Mouse (Mus musculus) hindlimb bud, embryonic 11.5 days (tissue): ENCODE data around the gene Ryr1.

Experiments
- DNase-seq: peaks from one replicate; pipeline ENCODE4 v3.0.0-alpha.2; 2012; ENCODE audit warnings: low read depth, low spot score; ENCODE audit errors: extremely low spot score

The Ryr1 gene

DNA sequence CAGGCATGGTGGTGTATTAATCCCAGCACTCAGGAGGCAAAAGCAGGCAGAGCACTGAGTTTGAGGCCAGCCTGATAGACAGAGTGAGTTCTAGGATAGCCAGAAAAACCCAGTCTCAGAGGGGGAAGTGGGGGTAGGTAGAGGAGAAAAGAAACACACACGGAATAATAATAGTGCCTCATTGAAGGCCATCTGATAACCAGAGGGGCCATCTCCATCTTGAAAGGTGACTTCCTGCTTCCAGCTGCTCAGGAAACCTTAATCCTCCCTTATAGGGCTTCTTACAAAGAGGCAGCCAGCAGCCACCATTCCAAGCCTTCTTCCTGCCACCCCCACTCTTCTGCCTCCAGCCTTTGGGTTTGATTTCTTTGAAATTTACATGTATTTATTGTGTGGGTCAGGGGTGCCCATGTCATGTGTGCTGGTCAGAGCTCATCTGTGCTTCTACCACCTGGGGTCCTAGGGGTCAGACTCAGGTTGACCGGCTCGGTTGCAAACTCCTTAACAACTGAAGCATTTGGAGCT lies 161.5 kb downstream of the Ryr1 start:
- DNase-seq: no peak

- DNase-seq: peak; percentile 83
Observed at GRCm38 (mm10) chr7:28961927-28962670, 162.9 kb downstream of the Ryr1 start, which contains the start of gene Actn4. TSS of gene Actn4 (minus strand) at chr7:28962340.

GRCm38 (mm10) chr7:28961584-28961926 lies 163.4 kb downstream of the Ryr1 start:
- no peak for DNase-seq

- DNase-seq: no peak
Observed at GRCm38 (mm10) chr7:28960354-28961046, 164.5 kb downstream of the Ryr1 start.

- DNase-seq: no peak
Observed at GRCm38 (mm10) chr7:28959505-28960045, 165.4 kb downstream of the Ryr1 start.

DNA sequence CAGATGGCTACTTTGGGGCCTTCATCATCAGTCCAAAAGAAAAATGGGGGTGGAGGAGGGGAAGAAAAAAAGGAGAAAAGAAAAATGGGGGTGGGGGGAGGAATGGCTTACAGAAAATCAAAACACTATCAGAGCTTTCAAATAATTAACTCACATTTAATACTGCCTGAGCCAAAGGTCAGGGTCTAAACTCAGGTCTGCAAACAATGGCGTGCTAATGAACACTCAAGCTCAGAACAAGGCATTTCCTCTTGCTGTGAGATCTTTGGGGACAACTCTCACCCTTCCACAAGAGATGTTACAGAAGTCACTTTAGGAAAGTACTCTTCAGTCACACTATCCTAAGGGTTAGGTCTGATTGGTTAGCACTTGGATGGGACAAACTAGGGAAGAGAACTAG lies 166.2 kb downstream of the Ryr1 start:
- DNase-seq: no peak

- DNase-seq: no peak
Observed at GRCm38 (mm10) chr7:28957997-28958725, 166.8 kb downstream of the Ryr1 start.

DNA sequence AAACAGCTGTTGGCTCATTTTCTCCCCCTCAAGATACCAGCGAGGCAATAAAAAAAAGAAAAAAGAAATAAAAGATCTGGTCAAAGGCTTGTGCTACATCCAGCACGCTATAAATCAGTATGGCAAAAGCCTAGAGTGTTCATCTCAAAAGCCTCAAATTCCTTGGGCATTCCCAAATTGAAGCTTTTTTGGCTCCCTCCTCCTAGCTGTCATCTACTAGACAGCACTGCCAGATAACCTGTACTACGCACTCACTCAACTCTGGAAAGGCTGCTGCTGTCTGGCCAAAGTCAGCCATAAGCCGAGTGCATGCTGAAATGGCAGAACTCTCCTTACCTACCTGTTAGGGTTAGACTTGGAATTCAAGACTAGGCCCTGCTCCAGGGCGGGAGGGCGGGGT lies 167.7 kb downstream of the Ryr1 start:
- no peak for DNase-seq

DNA sequence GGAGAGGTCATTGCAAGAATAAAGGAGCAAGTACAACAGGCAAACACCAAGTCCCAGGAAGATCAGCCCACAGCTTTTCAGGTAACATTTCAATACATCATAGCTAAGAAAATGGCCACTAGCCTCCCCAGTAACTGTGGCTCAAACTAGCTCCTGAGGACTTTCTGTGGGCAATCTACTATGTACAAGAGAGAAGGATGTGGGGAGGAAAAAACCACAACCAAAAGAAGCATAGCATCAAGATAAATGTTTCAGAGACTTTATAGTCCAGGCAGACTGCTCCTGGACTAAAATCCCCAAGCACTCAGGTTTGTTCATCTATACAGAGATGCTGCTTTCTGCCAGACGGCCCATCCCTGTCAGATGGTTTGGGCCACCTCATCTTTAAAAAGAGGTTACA lies 168.7 kb downstream of the Ryr1 start:
- DNase-seq: no peak

- DNase-seq: no peak
Observed at GRCm38 (mm10) chr7:28955295-28955897, 169.6 kb downstream of the Ryr1 start.

DNA sequence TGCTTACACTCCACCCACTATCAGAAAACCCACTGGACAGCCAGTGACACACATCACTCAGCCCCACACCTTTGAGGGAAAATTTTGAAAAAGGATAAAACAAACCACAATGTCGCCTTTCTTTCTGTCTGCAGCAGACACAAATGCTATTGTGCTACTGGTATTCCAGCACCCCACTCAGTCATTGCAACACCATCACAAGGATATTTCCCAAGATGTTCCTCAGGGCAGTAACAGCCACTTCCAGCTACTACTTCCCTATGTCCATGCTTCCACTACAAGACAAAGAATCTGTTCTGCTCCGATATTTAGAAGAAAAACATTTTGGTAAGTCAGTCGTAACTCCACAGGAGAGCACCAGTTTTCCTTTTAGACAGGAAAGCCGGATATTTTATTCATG lies 170.2 kb downstream of the Ryr1 start:
- DNase-seq: no peak

- DNase-seq: no peak
Observed at GRCm38 (mm10) chr7:28953476-28954376, 171.3 kb downstream of the Ryr1 start.
